Mouse (Mus musculus) CD4-positive naive resting alpha-beta T cell, adult 76 days (primary cell): ENCODE data around the gene Dnal4. TPM values are rescaled to one million over a fixed set of nuclear protein-coding genes. Genes with fewer than 3 reads are reported as not detected.

Experiments used
- total RNA-seq: library from RNA; stranded (reverse); gene quantifications from one replicate; pipeline ENCODE4 v1.2.4, GENCODE M21; 2023

The Dnal4 gene
- total RNA-seq, result 6.2 TPM

GRCm38 (mm10) chr15:79777749-79778148 lies at the start of gene Dnal4:
Gene Dnal4 (minus strand): TSS chr15:79777849.

DNA sequence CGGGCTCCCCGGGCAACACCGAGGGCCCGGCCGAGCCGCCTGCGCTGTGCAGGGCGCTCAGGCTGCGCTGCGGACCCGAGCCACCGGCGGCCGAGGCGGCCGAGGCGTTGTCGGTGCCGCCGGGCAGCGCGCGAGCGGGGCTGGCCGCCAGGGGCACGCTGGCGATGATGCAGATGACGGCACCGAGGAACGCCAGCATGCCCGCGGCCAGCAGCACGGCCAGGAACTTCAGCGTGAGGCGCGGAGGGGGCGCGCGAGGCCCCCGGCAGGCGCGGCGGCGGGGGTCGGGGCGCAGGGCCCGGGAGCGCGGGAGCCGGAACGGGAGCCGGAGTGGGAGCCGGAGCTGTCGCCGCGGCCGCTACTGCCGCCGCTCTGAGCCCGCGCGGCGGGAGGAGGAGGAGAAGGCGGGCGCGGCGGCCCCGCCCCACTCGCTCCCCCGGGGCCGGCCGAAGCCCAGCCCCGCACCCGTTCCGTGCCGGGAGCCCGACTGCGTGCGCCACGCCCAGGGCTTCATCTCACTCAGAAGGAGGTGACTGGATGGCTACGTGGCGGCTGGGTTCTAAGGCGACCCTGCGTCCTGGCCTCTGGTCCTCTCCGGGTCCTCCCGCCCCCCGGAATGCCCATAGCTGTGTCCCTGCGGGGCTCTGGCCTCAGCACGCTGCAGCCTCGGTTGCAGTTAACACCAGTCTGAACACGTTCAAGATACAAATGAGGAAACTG lies 26.9 kb upstream of the Dnal4 start, which contains the start of gene Nptxr:
TSS of gene Nptxr (minus strand) at position 415 of the 720 bp plus-strand sequence.

DNA sequence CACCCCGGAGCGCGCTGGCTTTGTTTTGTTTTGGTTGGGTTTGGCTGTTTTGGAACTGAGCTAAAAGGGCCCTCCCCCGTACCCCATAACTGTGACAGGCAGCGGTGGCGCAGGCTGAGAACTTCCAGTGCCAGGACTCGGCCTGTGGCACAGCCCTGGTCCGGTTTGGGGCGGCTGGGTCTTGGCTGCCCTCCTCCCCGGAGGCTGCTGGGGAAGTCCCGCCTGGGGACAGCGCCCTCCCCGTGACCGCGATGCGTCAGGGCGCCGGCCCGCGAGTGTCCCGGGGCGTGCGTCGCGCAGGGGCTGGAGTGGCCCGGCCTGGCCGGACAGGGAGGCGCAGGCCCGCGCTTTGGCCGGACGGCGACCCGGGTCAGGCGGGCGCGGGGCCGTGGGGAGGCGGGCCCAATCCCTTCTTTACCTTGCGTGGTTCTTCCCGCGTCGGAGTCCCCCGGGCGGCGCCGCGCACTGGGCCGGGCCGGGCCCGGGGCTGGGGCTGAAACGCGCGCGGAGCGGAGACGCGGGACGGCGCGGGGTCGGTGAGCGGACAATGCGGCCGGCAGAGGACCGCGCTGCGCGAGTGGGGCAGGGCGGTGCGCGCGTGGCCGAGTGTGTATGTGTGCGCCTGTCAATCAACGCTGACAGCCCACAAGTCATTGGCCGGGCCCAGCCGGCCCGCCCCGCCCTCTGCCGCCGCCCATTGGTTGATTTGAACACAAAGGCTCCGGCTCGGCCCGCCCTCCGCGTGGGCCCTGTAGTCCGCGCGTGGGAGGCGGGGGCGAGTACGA lies 35.5 kb downstream of the Dnal4 start, which contains the start of gene Sun2:
TSS of gene Sun2 (minus strand) at position 616 of the 785 bp plus-strand sequence.

Other genes starting within 250 kb of the Dnal4 start
- gene Ddx17, start 231.1 kb downstream of the Dnal4 start, total RNA-seq, result 317 TPM
- not detected for gene Dmc1, start 172.7 kb downstream of the Dnal4 start, total RNA-seq
- gene Fam227a, start 118.9 kb downstream of the Dnal4 start, total RNA-seq, result 0.21 TPM
- 4.8 TPM for gene Cby1, start 118.7 kb downstream of the Dnal4 start, total RNA-seq
- 104 TPM for gene Tomm22, start 107.0 kb downstream of the Dnal4 start, total RNA-seq
- 28.1 TPM for gene Josd1, start 89.9 kb downstream of the Dnal4 start, total RNA-seq
- 133 TPM for gene Gtpbp1, start 87.0 kb downstream of the Dnal4 start, total RNA-seq
- 409 TPM for gene Sun2, start 35.3 kb downstream of the Dnal4 start, total RNA-seq
- gene Nptxr, start 26.9 kb upstream of the Dnal4 start, total RNA-seq, result 0.32 TPM
- gene Npcd, start 56.4 kb upstream of the Dnal4 start, total RNA-seq, result not detected
- 13.4 TPM for gene Cbx6, start 56.8 kb upstream of the Dnal4 start, total RNA-seq
- 84.9 TPM for gene Apobec3, start 113.8 kb upstream of the Dnal4 start, total RNA-seq
- 136 TPM for gene Cbx7, start 193.3 kb upstream of the Dnal4 start, total RNA-seq
- gene Pdgfb, start 237.1 kb upstream of the Dnal4 start, total RNA-seq, result 1.3 TPM